Mouse (Mus musculus) liver, embryonic 18 days (tissue): ENCODE results near the gene Ift43. TPM values are rescaled to one million over a fixed set of nuclear protein-coding genes. Genes with fewer than 3 reads are reported as not detected.

Source experiments
- polyA plus RNA-seq: library from polyadenylated mRNA; depleted of rRNA; stranded (reverse); fragments of >200 nt; gene quantifications from 2 replicates; pipeline ENCODE4 v1.2.3, GENCODE M21; 2012; rRNA removed

Ift43 gene
- polyA plus RNA-seq: 6.3 and 6.5 TPM in 2 replicates

GRCm38 (mm10) chr12:86082481-86083012 lies at the start of gene Ift43:
Gene Ift43, plus strand, starts transcription at chr12:86082541.

GRCm38 (mm10) chr12:86078553-86079201 lies 3.7 kb upstream of the Ift43 start, which contains the start of gene Tgfb3:
Gene Tgfb3, minus strand, starts transcription at chr12:86079041.

Other genes with a start within 250 kb of the Ift43 start
- 1.7 and 2.1 TPM in 2 replicates for gene Tgfb3, start 3.5 kb upstream of the Ift43 start, polyA plus RNA-seq
- 4.7 and 5.0 TPM in 2 replicates for gene Gpatch2l, start 159.3 kb downstream of the Ift43 start, polyA plus RNA-seq